Mouse (Mus musculus): Measurements from ENCODE around the gene Pcdh11x.
"Not testable (repeated sequence)": the region's sequence is repeated elsewhere in the genome, so short reads cannot be mapped to it uniquely, and the experiment has no call there.

Pcdh11x gene

GRCm38 (mm10) chrX:120290011-120290899, at the start of gene Pcdh11x:
Gene Pcdh11x (plus strand): TSS chrX:120290259.
- peak; percentile 48 to 53 for DNase-seq (ENCODE audit: low spot score in 2 of 2)

- DNase-seq (ENCODE audit: low spot score in 2 of 2), result no peak
Measured at GRCm38 (mm10) chrX:120260089-120260488, 30.0 kb upstream of the Pcdh11x start.

- DNase-seq (ENCODE audit: low spot score in 2 of 2), result no peak
Measured at GRCm38 (mm10) chrX:120285522-120285921, 4.5 kb upstream of the Pcdh11x start.

- DNase-seq (ENCODE audit: low spot score in 2 of 2), result peak in 1 of 2 experiments; percentile 10
Measured at GRCm38 (mm10) chrX:120287502-120287901, 2.6 kb upstream of the Pcdh11x start.

- DNase-seq (ENCODE audit: low spot score in 2 of 2), result no peak
Measured at GRCm38 (mm10) chrX:120290900-120291280, 831 bp downstream of the Pcdh11x start.

- peak; percentile 25 to 29 for DNase-seq (ENCODE audit: low spot score in 2 of 2)
Measured at GRCm38 (mm10) chrX:120291696-120292095, 1.6 kb downstream of the Pcdh11x start.

GRCm38 (mm10) chrX:120292832-120293750, 3.0 kb downstream of the Pcdh11x start:
- DNase-seq (ENCODE audit: low spot score in 2 of 2), result peak; percentile 12 to 51

GRCm38 (mm10) chrX:120301469-120302175, 11.6 kb downstream of the Pcdh11x start:
- DNase-seq (ENCODE audit: low spot score in 2 of 2), result no peak

GRCm38 (mm10) chrX:120312995-120313394, 22.9 kb downstream of the Pcdh11x start, which contains the start of gene H2afb3:
Gene H2afb3 (minus strand): TSS chrX:120313095.
- DNase-seq (ENCODE audit: low spot score in 2 of 2), result not testable (repeated sequence)

GRCm38 (mm10) chrX:120466225-120466624, 176.2 kb downstream of the Pcdh11x start:
- DNase-seq (ENCODE audit: low spot score in 2 of 2), result peak; percentile 5 to 7

- no peak for DNase-seq (ENCODE audit: low spot score in 2 of 2)
Measured at GRCm38 (mm10) chrX:120486428-120486827, 196.4 kb downstream of the Pcdh11x start.

GRCm38 (mm10) chrX:120524986-120525385, 234.9 kb downstream of the Pcdh11x start:
- no peak for DNase-seq (ENCODE audit: low spot score in 2 of 2)

GRCm38 (mm10) chrX:120599309-120599708, 309.2 kb downstream of the Pcdh11x start:
- DNase-seq (ENCODE audit: low spot score in 2 of 2), result no peak

- no peak for DNase-seq (ENCODE audit: low spot score in 2 of 2)
Measured at GRCm38 (mm10) chrX:120618460-120618859, 328.4 kb downstream of the Pcdh11x start.

GRCm38 (mm10) chrX:120670236-120670635, 380.2 kb downstream of the Pcdh11x start:
- not testable (repeated sequence) for DNase-seq (ENCODE audit: low spot score in 2 of 2)

- DNase-seq (ENCODE audit: low spot score in 2 of 2), result no peak
Measured at GRCm38 (mm10) chrX:120734144-120734543, 444.1 kb downstream of the Pcdh11x start.

- no peak for DNase-seq (ENCODE audit: low spot score in 2 of 2)
Measured at GRCm38 (mm10) chrX:120735792-120736191, 445.7 kb downstream of the Pcdh11x start.

GRCm38 (mm10) chrX:120944556-120944955, 654.5 kb downstream of the Pcdh11x start:
- DNase-seq (ENCODE audit: low spot score in 2 of 2), result no peak

All from right cerebral cortex, adult 2 months (tissue).